Mouse (Mus musculus) midbrain, postnatal 0 days (tissue): ENCODE measurements at regions not wholly inside any gene's neighbourhood (a gene's known extent, or its start where the extent isn't known, plus 50 kb on each side); places are given as distances from the start of the nearest gene placed in this dataset.

ENCODE experiments used
- ATAC-seq: fragments of 200-750 bp; cut with Nextera tagmentation; 2 replicates; pipeline ENCODE4 v1.8.0; 2017; ENCODE audit warnings: moderate number of reproducible peaks, mild to moderate bottlenecking, moderate TSS enrichment, moderate library complexity; ENCODE audit not compliant: low FRiP score
- DNase-seq: peaks from one replicate; pipeline ENCODE4 v3.0.0-alpha.2; 2015; ENCODE audit warnings: low spot score
- H3K27ac ChIP-seq: fragments of 300-500 bp; sonication (generic); 2 replicates; pipeline ENCODE4 v1.5.1; 2014; ENCODE audit warnings: low read depth, mild to moderate bottlenecking, low read length, mixed read lengths
- H3K27me3 ChIP-seq: fragments of 300-500 bp; sonication (generic); 2 replicates; pipeline ENCODE4 v1.6.1; 2014; ENCODE audit warnings: low read length, control low read depth, mixed read lengths; ENCODE audit not compliant: insufficient read depth
- H3K36me3 ChIP-seq: fragments of 300-500 bp; sonication (generic); 2 replicates; pipeline ENCODE4 v1.6.1; 2014; ENCODE audit warnings: low read length, control low read depth, mixed read lengths; ENCODE audit not compliant: insufficient read depth
- H3K4me1 ChIP-seq: fragments of 300-500 bp; sonication (generic); 2 replicates; pipeline ENCODE4 v1.6.1; 2014; ENCODE audit warnings: mild to moderate bottlenecking, control low read depth, antibody characterized with exemption, low read length, mixed read lengths; ENCODE audit not compliant: insufficient read depth
- H3K4me2 ChIP-seq: fragments of 300-500 bp; sonication (generic); 2 replicates; pipeline ENCODE4 v1.6.1; 2014; ENCODE audit warnings: low read depth, mild to moderate bottlenecking, low read length, mixed read lengths; ENCODE audit not compliant: poor library complexity, severe bottlenecking
- H3K4me3 ChIP-seq: fragments of 300-500 bp; sonication (generic); 2 replicates; pipeline ENCODE4 v1.5.1; 2014; ENCODE audit warnings: low read depth, mild to moderate bottlenecking, low read length, moderate library complexity
- H3K9ac ChIP-seq: fragments of 300-500 bp; sonication (generic); replicated peaks from 2 replicates; pipeline ENCODE4 v1.6.1; 2014; ENCODE audit warnings: mild to moderate bottlenecking, low read length, moderate library complexity, mixed read lengths; ENCODE audit not compliant: poor library complexity, severe bottlenecking
- H3K9me3 ChIP-seq: fragments of 300-500 bp; sonication (generic); 2 replicates; pipeline ENCODE4 v1.6.1; 2016; ENCODE audit warnings: low read length, control low read depth
- CTCF ChIP-seq: IDR thresholded peaks from 2 replicates; pipeline ENCODE4 v1.5.1; 2016; ENCODE audit warnings: antibody characterized with exemption, mild to moderate bottlenecking
- WGBS: fragments of 180-500 bp; shearing (Covaris S2); extraction: QIAGEN DNeasy Blood & Tissue Kit; methylation state at CpG from one replicate; pipeline ENCODE4 v1.1.7; 2014; 5-methylcytosine and 5-hydroxymethylcytosine counted together

DNA sequence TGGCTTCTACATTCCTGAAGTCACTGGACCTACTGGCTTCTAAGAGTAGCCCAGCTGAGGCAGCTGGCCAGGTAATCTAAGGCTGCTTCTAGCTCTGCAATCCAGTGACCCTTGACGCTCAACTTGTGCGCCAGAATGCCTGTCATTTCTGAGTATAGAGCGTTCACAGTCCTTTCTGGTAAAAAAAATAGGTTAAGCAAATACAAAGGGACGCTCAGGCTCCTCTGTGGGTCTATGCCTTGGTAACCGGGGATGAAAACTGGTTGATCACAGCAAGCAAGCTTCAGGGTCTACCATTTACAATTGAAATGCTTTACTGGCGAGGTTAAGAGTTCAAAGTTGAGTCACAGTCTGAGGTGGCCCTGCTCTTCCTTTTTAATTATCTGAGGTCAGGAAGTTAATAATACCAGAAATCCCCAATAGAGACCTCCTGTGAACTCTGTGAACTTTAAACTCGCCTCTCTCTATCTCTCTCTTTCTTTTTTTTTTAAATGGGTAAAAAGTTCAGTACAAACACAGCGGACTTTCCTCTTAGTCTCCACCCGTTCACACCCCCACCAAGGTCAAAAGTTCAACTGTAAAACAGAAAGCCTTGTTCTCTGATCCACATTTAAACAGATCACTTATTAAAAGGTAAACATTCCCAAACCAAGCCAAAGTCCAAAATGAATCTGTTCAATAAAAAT, 148.6 kb downstream of the Nrip1 start:
- H3K9ac ChIP-seq, result no peak overlapping the region
- ATAC-seq, result no peak
- WGBS, result 40% methylated on average over 9 of the region's 9 CpGs
- H3K4me1 ChIP-seq, result no peaks in the 10 kb centered on the region
- no peak overlapping the region for H3K27ac ChIP-seq
- no peak for TF ChIP-seq CTCF
- no peak overlapping the region for H3K4me3 ChIP-seq
- H3K36me3 ChIP-seq, result no peaks in the 10 kb centered on the region
- H3K4me2 ChIP-seq, result no peak overlapping the region
- no peaks in the 10 kb centered on the region for H3K27me3 ChIP-seq
- DNase-seq, result no peak
- no peaks in the 10 kb centered on the region for H3K9me3 ChIP-seq

DNA sequence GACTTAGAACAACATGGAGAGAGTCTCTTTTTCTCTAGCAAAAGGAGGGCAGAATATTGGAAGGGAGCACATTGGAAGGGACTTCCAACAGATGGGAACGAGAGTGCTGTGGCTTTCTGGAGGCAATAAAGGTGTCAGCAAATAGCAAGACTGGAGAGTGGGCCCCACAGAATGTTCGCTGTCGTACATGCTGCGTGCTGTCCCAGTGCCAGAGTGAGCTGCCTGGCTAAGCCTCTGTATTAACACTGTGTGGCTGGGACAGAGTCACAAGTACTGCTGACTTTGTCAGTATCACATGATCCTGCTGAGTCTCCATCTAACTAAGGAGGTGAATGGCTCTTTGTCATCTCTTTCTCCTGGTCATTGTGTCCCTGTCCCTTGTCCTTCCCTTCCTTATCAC, 149.9 kb downstream of the Nrip1 start:
- Histone ChIP-seq H3K9ac (no peak overlapping the region), H3K4me3 (no peak overlapping the region), H3K27ac (no peak overlapping the region), H3K9me3 (no peaks in the 10 kb centered on the region), H3K27me3 (no peaks in the 10 kb centered on the region), H3K4me1 (no peaks in the 10 kb centered on the region), H3K36me3 (no peaks in the 10 kb centered on the region), H3K4me2 (no peak overlapping the region)
- ATAC-seq, result no peak
- TF ChIP-seq CTCF, result no peak
- whole genome bisulfite sequencing, result 88% methylated on average over 4 of the region's 4 CpGs
- no peak for DNase-seq

DNA sequence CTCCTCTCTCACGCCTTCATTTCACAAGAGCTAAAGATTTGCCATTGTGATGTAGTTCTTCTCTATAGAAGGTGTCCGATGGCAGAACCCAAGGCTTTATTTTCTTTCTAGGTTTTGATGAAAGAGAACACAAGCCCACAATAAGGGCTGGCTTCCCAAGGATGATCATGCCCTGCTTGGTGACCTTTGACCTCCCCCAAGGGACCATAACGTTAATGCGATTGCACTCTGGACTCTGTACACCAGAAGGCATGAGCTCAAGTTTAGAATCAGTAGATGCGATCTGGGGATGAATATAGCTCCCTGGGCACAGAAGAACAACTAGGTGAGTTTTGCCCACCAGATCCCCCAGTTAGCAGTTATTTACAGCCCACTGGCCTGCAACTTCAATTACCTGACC, 150.7 kb downstream of the Nrip1 start:
- Histone ChIP-seq H3K36me3 (no peaks in the 10 kb centered on the region), H3K4me2 (no peak overlapping the region), H3K4me1 (no peaks in the 10 kb centered on the region), H3K9ac (no peak overlapping the region), H3K27ac (no peak overlapping the region), H3K27me3 (no peaks in the 10 kb centered on the region), H3K9me3 (no peaks in the 10 kb centered on the region), H3K4me3 (no peak overlapping the region)
- no peak for TF ChIP-seq CTCF
- no peak for ATAC-seq
- DNase-seq, result no peak
- 78% methylated on average over 5 of the region's 5 CpGs for WGBS

- no peak overlapping the region for H3K27ac ChIP-seq
- no peaks in the 10 kb centered on the region for H3K9me3 ChIP-seq
- no peak overlapping the region for H3K4me3 ChIP-seq
- no peak for ATAC-seq
- no peaks in the 10 kb centered on the region for H3K4me1 ChIP-seq
- no peak overlapping the region for H3K9ac ChIP-seq
- no peak for TF ChIP-seq CTCF
- no peak for DNase-seq
- no peaks in the 10 kb centered on the region for H3K36me3 ChIP-seq
- no peaks in the 10 kb centered on the region for H3K27me3 ChIP-seq
- H3K4me2 ChIP-seq, result no peak overlapping the region
- 93% methylated on average over 3 of the region's 3 CpGs for WGBS
Measured at GRCm38 (mm10) chr16:76220466-76220865, 153.2 kb downstream of the Nrip1 start.

DNA sequence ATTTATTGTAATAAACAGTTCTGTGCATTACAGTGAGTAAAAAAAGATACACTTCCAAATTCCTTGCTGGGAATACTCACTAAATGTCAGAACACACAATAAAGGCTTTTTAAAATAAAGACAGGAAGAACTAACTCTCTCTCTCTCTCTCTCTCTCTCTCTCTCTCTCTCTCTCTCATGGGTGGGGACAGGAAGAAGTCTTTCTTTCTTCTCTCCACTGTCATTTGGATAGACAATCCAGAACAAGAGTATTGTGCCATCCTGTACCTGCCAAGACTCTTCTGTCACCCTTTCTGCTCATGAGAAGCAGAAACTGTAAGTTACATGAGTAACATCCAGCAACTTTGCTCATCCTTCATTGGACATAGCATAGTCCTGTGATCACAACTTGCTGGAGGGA, 154.4 kb downstream of the Nrip1 start:
- Histone ChIP-seq H3K4me2 (no peak overlapping the region), H3K27me3 (no peaks in the 10 kb centered on the region), H3K4me3 (no peak overlapping the region), H3K36me3 (no peaks in the 10 kb centered on the region), H3K4me1 (no peaks in the 10 kb centered on the region), H3K9ac (no peak overlapping the region), H3K27ac (no peak overlapping the region), H3K9me3 (no peaks in the 10 kb centered on the region)
- no peak for DNase-seq
- TF ChIP-seq CTCF, result no peak
- ATAC-seq, result no peak

DNA sequence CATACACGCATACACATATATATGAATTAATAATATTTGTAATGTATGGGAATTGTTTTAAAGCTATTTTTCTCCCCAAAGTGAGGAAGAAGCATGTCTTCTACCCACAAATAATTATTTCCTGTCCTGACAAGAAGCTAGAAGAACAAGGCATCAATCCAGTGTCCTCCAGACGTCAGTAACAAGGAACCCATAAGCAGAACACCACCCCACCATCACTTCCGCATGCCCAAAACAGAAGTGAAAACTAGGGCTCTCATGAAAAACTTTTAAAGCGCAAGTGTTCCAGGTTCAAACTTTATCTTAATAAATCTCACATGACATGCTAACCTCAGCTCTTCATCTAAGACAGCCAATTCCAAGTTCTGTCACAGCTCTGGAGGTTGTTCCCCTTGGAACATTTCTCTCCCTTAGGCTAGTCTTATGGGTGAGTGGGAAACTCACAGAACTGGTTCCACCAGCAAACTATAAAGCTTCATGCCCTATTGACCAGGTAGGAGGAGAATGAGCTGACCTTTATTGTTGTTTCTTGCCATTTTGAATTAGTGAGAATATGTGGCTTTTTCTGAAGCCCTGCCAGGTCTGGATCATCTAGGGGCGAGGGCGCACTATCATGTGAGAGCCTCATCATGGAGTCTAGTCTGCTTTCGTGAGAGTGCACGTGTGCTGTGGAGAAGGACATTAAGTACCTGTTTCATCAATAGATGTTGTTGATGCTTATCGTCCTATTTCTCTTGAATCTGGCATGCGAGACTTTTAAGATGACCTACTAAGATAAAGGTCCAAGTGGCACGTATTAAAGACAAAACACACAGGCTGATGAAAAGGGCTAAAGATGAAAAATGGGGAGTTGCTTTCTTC, 155.1 kb downstream of the Nrip1 start:
- Histone ChIP-seq H3K27me3 (no peaks in the 10 kb centered on the region), H3K9ac (no peak overlapping the region), H3K36me3 (no peaks in the 10 kb centered on the region), H3K4me2 (no peak overlapping the region), H3K4me1 (no peaks in the 10 kb centered on the region), H3K27ac (no peak overlapping the region), H3K9me3 (no peaks in the 10 kb centered on the region), H3K4me3 (no peak overlapping the region)
- no peak for TF ChIP-seq CTCF
- DNase-seq, result no peak
- ATAC-seq, result no peak
- 92% methylated on average over 11 of the region's 11 CpGs for WGBS
